Mouse (Mus musculus) MEL (cell line): Measurements from ENCODE around the gene Nfkbie. TPM values are rescaled to one million over a fixed set of nuclear protein-coding genes. Genes with fewer than 3 reads are reported as not detected.

ENCODE experiments used
- DNase-seq: peaks from one replicate; pipeline ENCODE4 v3.0.0; 2011; ENCODE audit warnings: low read depth, low spot score
- H3K27ac ChIP-seq: 2 replicates; pipeline ENCODE4 v1.5.1; 2012; ENCODE audit warnings: low read depth, mild to moderate bottlenecking, control low read depth, low read length, moderate library complexity; ENCODE audit not compliant: control insufficient read depth
- H3K27me3 ChIP-seq, 2 experiments: fragments of 150-350 bp in 1 of 2; sonication (generic) in 1 of 2; 2 replicates each; pipeline ENCODE4 v1.6.1; 2012; ENCODE audit warnings: low read length in 2 of 2, mild to moderate bottlenecking in 2 of 2, improper control_type of control experiment in 1 of 2, moderate library complexity in 1 of 2; ENCODE audit not compliant: insufficient read depth in 2 of 2, control insufficient read depth in 1 of 2
- H3K36me3 ChIP-seq, 2 experiments: 2 replicates each; pipeline ENCODE4 v1.6.1; 2012 to 2014; ENCODE audit warnings: low read length in 2 of 2, improper control_type of control experiment in 1 of 2, inconsistent platforms in 1 of 2, mild to moderate bottlenecking in 1 of 2; ENCODE audit not compliant: insufficient read depth in 2 of 2, control insufficient read depth in 1 of 2
- H3K4me1 ChIP-seq, 2 experiments: fragments of 150-350 bp in 1 of 2; sonication (generic) in 1 of 2; 2 replicates each; pipeline ENCODE4 v1.6.1; 2012; ENCODE audit warnings: low read length in 2 of 2, improper control_type of control experiment in 1 of 2, mild to moderate bottlenecking in 1 of 2; ENCODE audit not compliant: insufficient read depth in 2 of 2, control insufficient read depth in 1 of 2
- H3K4me3 ChIP-seq, 2 experiments: fragments of 150-350 bp in 1 of 2; sonication (generic) in 1 of 2; 2 replicates each; pipeline ENCODE4 v1.5.1; 2012; ENCODE audit warnings: low read depth in 2 of 2, low read length in 2 of 2, mild to moderate bottlenecking in 2 of 2, moderate library complexity in 2 of 2, control low read depth in 1 of 2, improper control_type of control experiment in 1 of 2; ENCODE audit not compliant: control insufficient read depth in 1 of 2, insufficient read depth in 1 of 2
- H3K79me2 ChIP-seq: 2 replicates; pipeline ENCODE4 v1.6.1; 2012; ENCODE audit warnings: mild to moderate bottlenecking, low read length, moderate library complexity; ENCODE audit not compliant: control insufficient read depth, poor library complexity, insufficient read depth
- H3K9ac ChIP-seq: 2 replicates; pipeline ENCODE4 v1.6.1; 2012; ENCODE audit warnings: low read depth, mild to moderate bottlenecking, control low read depth, low read length, moderate library complexity; ENCODE audit not compliant: control insufficient read depth, poor library complexity, severe bottlenecking
- H3K9me3 ChIP-seq: fragments of 150-350 bp; sonication (generic); replicated peaks from 2 replicates; pipeline ENCODE4 v1.6.1; 2012; ENCODE audit warnings: mild to moderate bottlenecking, low read length, improper control_type of control experiment, moderate library complexity; ENCODE audit not compliant: insufficient read depth
- BHLHE40 ChIP-seq: IDR thresholded peaks from 2 replicates; pipeline ENCODE4 v1.6.1; 2012; ENCODE audit warnings: low read depth, mild to moderate bottlenecking, inconsistent platforms, low read length, improper control_type of control experiment, borderline replicate concordance
- CHD1 ChIP-seq: IDR thresholded peaks from 2 replicates; pipeline ENCODE4 v1.6.1; 2012; ENCODE audit warnings: low read depth, mild to moderate bottlenecking, inconsistent platforms, low read length, improper control_type of control experiment
- CHD2 ChIP-seq: IDR thresholded peaks from 2 replicates; pipeline ENCODE4 v1.6.1; 2011; ENCODE audit warnings: low read length, improper control_type of control experiment
- CTCF ChIP-seq, 3 experiments: IDR thresholded peaks in 2 of 3; conservative IDR thresholded peaks in 1 of 3; 2 replicates each; pipeline ENCODE4 v1.5.1; 2011 to 2012; ENCODE audit warnings: low read length in 3 of 3, low read depth in 2 of 3, mild to moderate bottlenecking in 2 of 3, improper control_type of control experiment in 1 of 3, inconsistent platforms in 1 of 3, mixed read lengths in 1 of 3, moderate library complexity in 1 of 3; ENCODE audit not compliant: control insufficient read depth in 1 of 3, insufficient read depth in 1 of 3, poor library complexity in 1 of 3, severe bottlenecking in 1 of 3
- ELF1 ChIP-seq: IDR thresholded peaks from 2 replicates; pipeline ENCODE4 v1.6.1; 2014; ENCODE audit warnings: low read depth, mild to moderate bottlenecking, inconsistent platforms, low read length, improper control_type of control experiment, moderate library complexity
- ETS1 ChIP-seq: IDR thresholded peaks from 2 replicates; pipeline ENCODE4 v1.6.1; 2012; ENCODE audit warnings: low read depth, mild to moderate bottlenecking, inconsistent platforms, low read length, improper control_type of control experiment, moderate library complexity
- HCFC1 ChIP-seq: IDR thresholded peaks from 2 replicates; pipeline ENCODE4 v1.6.1; 2012; ENCODE audit warnings: low read depth, mild to moderate bottlenecking, inconsistent platforms, low read length, improper control_type of control experiment, moderate library complexity
- JUND ChIP-seq: IDR thresholded peaks from 2 replicates; pipeline ENCODE4 v1.6.1; 2011; ENCODE audit warnings: low read depth, mild to moderate bottlenecking, improper control_type of control experiment, low read length
- MAX ChIP-seq: IDR thresholded peaks from 2 replicates; pipeline ENCODE4 v1.6.1; 2011; ENCODE audit warnings: low read length, improper control_type of control experiment
- MAZ ChIP-seq: IDR thresholded peaks from 2 replicates; pipeline ENCODE4 v1.6.1; 2012; ENCODE audit warnings: low read depth, mild to moderate bottlenecking, inconsistent platforms, low read length, improper control_type of control experiment
- MEF2A ChIP-seq: IDR thresholded peaks from 2 replicates; pipeline ENCODE4 v1.6.1; 2014; ENCODE audit warnings: low read depth, mild to moderate bottlenecking, inconsistent platforms, low read length, improper control_type of control experiment; ENCODE audit not compliant: poor library complexity, insufficient replicate concordance, severe bottlenecking; ENCODE audit errors: extremely low read depth
- MYB ChIP-seq: IDR thresholded peaks from 2 replicates; pipeline ENCODE4 v1.6.1; 2011; ENCODE audit warnings: mild to moderate bottlenecking, low read depth, low read length, improper control_type of control experiment
- NELFE ChIP-seq: IDR thresholded peaks from 2 replicates; pipeline ENCODE4 v1.6.1; 2011; ENCODE audit warnings: low read depth, low read length, improper control_type of control experiment
- POLR2A ChIP-seq, 2 experiments: IDR thresholded peaks; 2 replicates each; pipeline ENCODE4 v1.6.1; 2011 to 2012; ENCODE audit warnings: low read length in 2 of 2, mild to moderate bottlenecking in 2 of 2, control low read depth in 1 of 2, improper control_type of control experiment in 1 of 2, low read depth in 1 of 2, moderate library complexity in 1 of 2; ENCODE audit not compliant: control insufficient read depth in 1 of 2, insufficient read depth in 1 of 2, poor library complexity in 1 of 2
- POLR2AphosphoS5 ChIP-seq: IDR thresholded peaks from 2 replicates; pipeline ENCODE4 v1.6.1; 2012; ENCODE audit warnings: low read depth, borderline replicate concordance, mild to moderate bottlenecking, inconsistent platforms, low read length, moderate library complexity, mixed read lengths
- RCOR1 ChIP-seq: IDR thresholded peaks from 2 replicates; pipeline ENCODE4 v1.6.1; 2012; ENCODE audit warnings: low read depth, mild to moderate bottlenecking, inconsistent platforms, low read length, improper control_type of control experiment
- SMC3 ChIP-seq: IDR thresholded peaks from 2 replicates; pipeline ENCODE4 v1.6.1; 2011; ENCODE audit warnings: low read depth, low read length, improper control_type of control experiment
- TAL1 ChIP-seq: IDR thresholded peaks from 2 replicates; pipeline ENCODE4 v1.6.1; 2012; ENCODE audit warnings: mild to moderate bottlenecking, inconsistent platforms, low read length, moderate library complexity, mixed read lengths
- UBTF ChIP-seq: IDR thresholded peaks from 2 replicates; pipeline ENCODE4 v1.6.1; 2012; ENCODE audit warnings: low read depth, mild to moderate bottlenecking, inconsistent platforms, low read length, improper control_type of control experiment, moderate library complexity, borderline replicate concordance; ENCODE audit not compliant: insufficient read depth
- ZC3H11A ChIP-seq: IDR thresholded peaks from 2 replicates; pipeline ENCODE4 v1.6.1; 2012; ENCODE audit warnings: low read depth, mild to moderate bottlenecking, inconsistent platforms, low read length, improper control_type of control experiment
- ZKSCAN1 ChIP-seq: IDR thresholded peaks from 2 replicates; pipeline ENCODE4 v1.6.1; 2012; ENCODE audit warnings: low read depth, mild to moderate bottlenecking, inconsistent platforms, low read length, improper control_type of control experiment, moderate library complexity
- polyA plus RNA-seq, 2 experiments: library from polyadenylated mRNA; stranded (reverse) in 1 of 2; unstranded in 1 of 2; fragments of >175 nt in 1 of 2; fragments of >200 nt in 1 of 2; gene quantifications; 2 replicates each; pipeline versions ENCODE4 v1.2.1 to v1.2.4; 2012; ENCODE audit warnings: low replicate concordance in 2 of 2, low read depth in 1 of 2; ENCODE audit not compliant: insufficient read length in 2 of 2, insufficient read depth in 1 of 2, missing spikeins in 1 of 2
- total RNA-seq: library from RNA; depleted of rRNA; stranded (reverse); fragments of 300-350 nt; gene quantifications from 2 replicates; pipeline ENCODE4 v1.2.3, GENCODE M21; 2012

Nfkbie gene
- total and polyA plus RNA-seq, 3 experiments: 2.7 to 5.7 TPM; not detected in 1

DNA sequence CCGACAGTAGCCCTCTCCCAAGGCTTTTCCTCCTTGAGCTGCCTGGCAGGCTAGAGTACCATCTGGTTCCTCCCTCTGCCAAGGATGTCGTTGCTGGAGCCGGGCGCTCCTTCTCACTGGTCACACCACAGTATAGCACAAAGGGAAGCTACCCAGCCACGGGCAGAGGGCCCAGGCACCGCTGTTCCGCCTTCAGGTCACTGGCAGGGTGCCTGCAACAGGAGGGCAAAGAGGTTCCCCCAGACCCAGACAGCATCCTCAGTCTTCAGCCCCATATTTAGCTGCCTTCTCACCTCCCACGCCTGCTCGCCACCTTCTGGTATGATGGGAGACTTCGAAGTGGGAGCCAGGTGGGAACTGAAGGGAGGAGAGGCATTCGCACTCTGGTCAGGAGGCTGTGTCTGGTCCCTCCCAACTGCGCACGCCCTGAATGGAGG, 25.1 kb upstream of the Nfkbie start:
- no peaks in the 10 kb centered on the region for H3K4me1 ChIP-seq
- H3K9ac ChIP-seq: no peak overlapping the region
- no peaks in the 10 kb centered on the region for H3K79me2 ChIP-seq
- no peaks in the 10 kb centered on the region for H3K9me3 ChIP-seq
- TF ChIP-seq CTCF (IDR thresholded peaks at IDR 0.05 in 2 of 3, conservative IDR thresholded peaks at IDR 0.05 in 1 of 3; ENCODE audit: control insufficient read depth in 1 of 3, insufficient read depth in 1 of 3, low read depth in 2 of 3, low read length in 3 of 3, poor library complexity in 1 of 3, severe bottlenecking in 1 of 3): no peak
- no peak for TF ChIP-seq ZC3H11A
- no peak for TF ChIP-seq CHD2
- no peak for TF ChIP-seq NELFE
- no peak for TF ChIP-seq ELF1
- no peak for TF ChIP-seq MEF2A
- no peak for TF ChIP-seq POLR2AphosphoS5
- H3K27me3 ChIP-seq: peaks cover 12 to 15% of the 10 kb centered on the region in 2 experiments
- no peak overlapping the region for H3K4me3 ChIP-seq
- no peaks in the 10 kb centered on the region for H3K36me3 ChIP-seq
- H3K27ac ChIP-seq: no peak overlapping the region
- DNase-seq: no peak

DNA sequence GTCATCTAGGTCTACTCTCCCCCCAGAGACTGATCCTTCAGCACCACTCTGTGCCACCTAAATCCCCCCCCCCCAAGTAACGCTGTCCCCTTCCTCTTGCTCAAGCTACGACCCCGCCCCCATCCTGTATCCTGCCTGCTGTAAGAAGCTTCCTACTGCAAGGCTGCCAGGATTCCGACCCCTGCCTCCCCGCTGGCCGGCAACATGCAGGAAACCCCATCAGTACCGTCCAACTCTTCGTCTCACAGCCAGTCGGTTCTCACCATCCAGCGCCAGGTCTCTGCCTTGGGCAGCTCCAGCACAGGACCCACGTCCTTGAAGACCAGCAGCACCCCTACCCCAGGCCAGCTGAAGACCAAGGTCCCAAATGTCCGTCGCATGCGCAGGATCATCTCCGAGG, 22.6 kb upstream of the Nfkbie start:
- Histone ChIP-seq H3K27ac (no peak overlapping the region), H3K4me1 (no peaks in the 10 kb centered on the region), H3K9me3 (no peaks in the 10 kb centered on the region), H3K27me3 (peaks cover 12 to 15% of the 10 kb centered on the region in 2 experiments), H3K4me3 (no peak overlapping the region), H3K36me3 (no peaks in the 10 kb centered on the region), H3K79me2 (no peaks in the 10 kb centered on the region), H3K9ac (no peak overlapping the region)
- TF ChIP-seq MYB (no peak), BHLHE40 (no peak), MAX (no peak), ETS1 (no peak), JUND (no peak), POLR2A (IDR thresholded peaks at IDR 0.05; ENCODE audit: control insufficient read depth in 1 of 2, insufficient read depth in 1 of 2, low read depth in 1 of 2, low read length in 2 of 2, poor library complexity in 1 of 2) (no peak), ZC3H11A (no peak), CHD1 (no peak), UBTF (no peak), TAL1 (no peak), CHD2 (no peak), ZKSCAN1 (no peak), RCOR1 (no peak), SMC3 (no peak), MAZ (no peak), ELF1 (no peak), HCFC1 (no peak)
- DNase-seq: no peak
